Mouse (Mus musculus): ENCODE data around the gene Patz1. TPM values are rescaled to one million over a fixed set of nuclear protein-coding genes. Genes with fewer than 3 reads are reported as not detected.
A peak's percentile ranks its signal among the peaks of the same experiment; 100 is the strongest.

The Patz1 gene
- polyA plus RNA-seq, 3 experiments from 2014 or later: 15.5 to 19.6 (median 16.0) TPM

DNA sequence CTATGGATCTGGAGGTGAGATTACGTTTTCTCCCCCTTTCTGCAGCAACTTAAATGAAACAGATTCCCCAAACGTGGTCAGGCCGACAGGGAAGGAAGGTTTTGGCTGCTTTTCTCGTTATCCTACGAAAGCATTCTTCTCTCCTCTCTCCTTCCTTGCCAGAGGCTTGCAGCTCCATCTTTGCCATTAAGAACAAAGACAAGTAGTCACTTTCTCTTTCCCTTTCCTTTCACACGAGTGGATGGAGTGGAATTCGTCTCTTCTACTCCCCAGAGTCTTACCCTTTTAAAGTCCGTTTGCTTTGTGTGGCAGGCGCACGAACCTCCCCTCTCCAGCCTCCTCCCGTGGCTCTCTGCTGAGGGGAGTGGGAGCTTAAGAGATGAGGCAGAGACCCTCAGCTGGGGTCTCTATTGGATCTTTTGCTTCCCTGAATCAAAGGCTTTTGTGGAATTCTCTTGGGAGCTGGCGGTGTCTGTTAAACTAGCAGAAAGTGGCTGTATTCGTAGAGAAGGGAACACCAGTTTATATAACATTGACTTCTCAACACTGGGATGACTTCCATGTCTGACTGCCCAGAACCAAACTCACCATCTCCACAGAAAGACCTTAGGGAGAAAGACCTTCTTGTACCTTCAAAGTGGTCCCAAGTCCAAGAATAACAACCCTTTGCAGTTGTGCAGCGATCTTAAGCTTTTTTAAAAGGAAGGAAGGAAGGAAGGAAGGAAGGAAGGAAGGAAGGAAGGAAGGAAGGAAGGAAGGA is 42.5 kb downstream of the Patz1 start:
- no peak for ATAC-seq

GRCm38 (mm10) chr11:3331756-3332642 is 43.3 kb downstream of the Patz1 start:
- ATAC-seq: peak; percentile 82

DNA sequence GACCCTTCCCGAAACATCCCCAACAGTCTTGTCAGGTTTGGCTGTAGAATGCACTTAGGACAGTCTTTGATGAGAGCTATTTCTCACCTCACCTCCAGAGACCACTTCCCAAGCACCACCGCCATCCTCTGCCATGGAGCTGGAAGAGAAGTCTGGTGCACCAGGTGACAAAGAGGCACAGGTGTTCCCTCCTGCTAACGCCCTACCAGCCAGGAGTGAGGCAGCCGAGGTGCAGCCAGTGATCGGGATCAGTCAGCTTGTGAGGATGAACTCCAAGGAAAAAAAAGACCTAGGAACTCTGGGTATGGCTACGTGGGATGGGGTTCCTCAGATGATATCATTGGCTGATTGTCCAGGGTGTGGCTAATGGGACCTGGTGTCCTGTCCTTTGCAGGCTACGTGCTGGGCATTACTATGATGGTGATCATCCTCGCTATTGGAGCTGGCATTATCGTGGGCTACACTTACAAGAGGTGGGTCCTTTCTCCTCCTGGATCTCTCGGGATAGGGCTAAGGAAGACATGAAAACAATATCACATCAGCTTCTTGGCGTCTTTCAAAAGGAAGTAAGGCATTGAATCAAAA is 44.5 kb downstream of the Patz1 start:
- no peak for ATAC-seq

DNA sequence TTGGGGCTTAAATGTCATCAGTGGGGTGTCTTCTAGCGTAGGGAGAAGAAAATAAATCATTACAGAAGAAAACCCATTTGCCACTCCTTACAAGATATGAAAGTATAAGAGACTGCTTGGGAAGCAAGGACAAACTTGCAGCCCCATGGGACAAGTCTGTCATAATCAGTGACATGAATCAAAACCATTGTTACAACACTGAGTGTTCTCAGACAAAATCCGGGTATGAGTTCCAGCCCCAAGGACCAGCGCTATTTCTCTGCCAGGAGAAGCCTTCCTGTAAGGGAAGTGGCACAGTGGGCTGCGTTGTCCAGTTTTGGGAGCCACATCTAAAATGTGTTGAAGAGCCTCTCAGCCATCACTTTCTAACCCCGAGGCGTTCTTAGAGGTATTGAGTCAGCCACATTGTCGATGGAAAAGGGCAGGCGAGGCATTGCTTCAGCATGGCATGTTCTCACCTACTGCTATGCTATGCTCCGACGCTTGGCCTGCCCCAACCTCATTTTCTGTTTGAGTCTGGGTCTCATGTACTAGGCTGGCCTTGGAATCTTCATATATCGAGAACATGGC is 45.6 kb downstream of the Patz1 start:
- no peak for ATAC-seq

GRCm38 (mm10) chr11:3334711-3335316 is 46.1 kb downstream of the Patz1 start:
- no peak for ATAC-seq

DNA sequence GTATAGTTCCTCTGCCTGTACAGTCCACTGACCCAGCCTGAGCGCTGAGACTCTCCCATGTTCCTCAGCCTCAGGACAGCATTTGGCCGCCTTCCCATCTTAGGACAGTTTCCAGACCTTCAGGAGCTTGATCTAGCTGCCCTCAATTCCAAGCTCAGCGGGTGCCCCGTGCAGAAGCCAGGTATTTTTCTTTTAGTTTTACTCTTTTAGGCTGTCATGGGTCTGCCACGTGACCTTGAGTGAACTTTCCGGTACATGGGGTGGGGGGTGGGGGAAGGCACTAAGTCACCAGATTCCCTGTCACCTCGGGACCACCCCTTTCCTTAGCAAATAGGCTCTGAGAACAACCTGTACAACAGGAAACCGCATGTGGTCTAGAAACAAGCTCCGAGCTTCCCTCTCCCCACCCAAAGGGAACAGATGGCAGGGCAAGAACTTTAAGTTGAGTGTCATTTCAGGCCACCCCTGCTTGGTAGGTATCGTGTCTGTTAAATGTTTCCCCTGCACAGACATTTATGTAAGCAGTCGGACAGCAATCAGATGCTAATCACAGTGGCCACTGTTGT is 47.1 kb downstream of the Patz1 start:
- ATAC-seq: peak; percentile 64

GRCm38 (mm10) chr11:3336602-3337001 is 47.9 kb downstream of the Patz1 start:
- no peak for ATAC-seq

GRCm38 (mm10) chr11:3337173-3337955 is 48.7 kb downstream of the Patz1 start:
- ATAC-seq: no peak

- no peak for ATAC-seq
Measured at GRCm38 (mm10) chr11:3337961-3338360, 49.3 kb downstream of the Patz1 start.

DNA sequence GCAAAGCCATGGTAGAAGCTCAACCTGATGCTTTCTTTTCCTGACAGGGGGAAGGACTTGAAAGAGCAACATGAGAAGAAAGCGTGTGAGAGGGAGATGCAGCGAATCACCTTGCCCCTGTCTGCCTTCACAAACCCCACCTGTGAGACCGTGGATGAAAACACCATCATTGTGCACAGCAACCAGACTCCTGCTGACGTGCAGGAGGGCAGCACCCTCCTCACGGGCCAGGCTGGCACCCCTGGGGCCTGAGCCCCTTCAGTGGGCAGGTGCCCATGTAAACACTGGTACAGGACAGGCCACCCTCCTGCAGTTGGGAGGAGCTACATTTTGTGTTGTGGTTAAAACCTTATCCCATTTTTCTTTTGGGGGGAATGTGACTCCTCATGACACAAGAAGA is 52.8 kb downstream of the Patz1 start:
- no peak for ATAC-seq

- peak; percentile 79 for ATAC-seq
Measured at GRCm38 (mm10) chr11:3344916-3345315, 56.2 kb downstream of the Patz1 start.

DNA sequence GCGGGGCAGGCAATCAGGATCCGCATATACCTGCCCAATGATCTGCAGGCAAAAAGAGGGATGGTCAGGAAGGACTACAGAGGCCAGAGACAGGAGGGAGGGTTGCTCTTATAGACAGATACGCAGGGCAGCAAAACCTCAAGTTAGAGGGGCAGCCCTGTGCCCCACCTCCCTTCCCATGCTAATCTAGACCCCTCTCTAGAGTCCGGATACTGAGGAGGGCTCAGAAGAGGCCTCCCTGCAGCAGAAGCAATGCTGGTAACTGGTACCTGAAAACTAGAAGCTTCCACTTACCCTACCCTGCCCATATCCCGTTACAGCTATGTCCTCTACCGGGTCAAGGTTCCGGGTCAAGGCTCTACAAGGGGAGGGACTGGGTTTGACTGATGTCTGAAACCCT is 57.7 kb downstream of the Patz1 start:
- no peak for ATAC-seq

GRCm38 (mm10) chr11:3347091-3347834 is 58.6 kb downstream of the Patz1 start:
- ATAC-seq: peak; percentile 56

DNA sequence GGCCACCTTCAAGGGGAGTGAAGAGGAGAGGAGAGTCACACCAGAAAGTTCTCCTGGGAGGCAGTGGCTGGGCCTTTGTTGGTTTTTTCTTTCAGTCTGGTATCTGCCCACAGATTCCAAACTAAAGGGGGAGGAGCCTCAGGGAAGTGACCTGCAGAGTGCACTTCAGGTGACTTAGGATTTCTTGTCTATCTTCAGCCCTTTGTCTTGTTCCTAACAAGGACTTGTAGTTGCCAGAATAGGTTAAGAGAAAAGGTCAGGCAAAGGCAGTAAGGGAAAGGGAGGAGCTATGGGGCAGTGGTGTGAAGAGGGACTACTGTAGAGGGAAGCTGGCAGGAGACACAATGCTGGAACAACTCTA is 59.1 kb downstream of the Patz1 start:
- no peak for ATAC-seq

- ATAC-seq: no peak
Measured at GRCm38 (mm10) chr11:3348576-3349342, 60.1 kb downstream of the Patz1 start.

GRCm38 (mm10) chr11:3349343-3349695 is 60.6 kb downstream of the Patz1 start:
- no peak for ATAC-seq

DNA sequence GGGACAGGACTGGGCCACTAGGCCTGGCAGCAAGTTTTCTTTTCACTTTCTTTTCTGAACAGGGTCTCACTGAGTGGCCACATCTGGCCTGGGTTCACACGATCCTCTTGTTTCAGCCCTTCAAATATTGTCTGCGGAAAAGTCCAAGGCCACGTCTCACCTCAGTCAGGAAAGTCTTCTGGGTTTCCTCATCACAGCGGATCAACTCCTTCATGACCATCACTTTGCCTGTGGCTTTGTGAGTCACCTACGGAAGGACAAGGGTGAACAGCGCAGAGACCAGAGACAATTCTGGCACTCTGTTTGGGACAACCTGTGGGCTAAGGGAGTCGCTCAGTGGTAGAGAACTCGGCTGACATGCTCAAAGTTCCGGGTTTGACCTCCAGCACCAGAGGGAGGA is 63.5 kb downstream of the Patz1 start:
- ATAC-seq: no peak

DNA sequence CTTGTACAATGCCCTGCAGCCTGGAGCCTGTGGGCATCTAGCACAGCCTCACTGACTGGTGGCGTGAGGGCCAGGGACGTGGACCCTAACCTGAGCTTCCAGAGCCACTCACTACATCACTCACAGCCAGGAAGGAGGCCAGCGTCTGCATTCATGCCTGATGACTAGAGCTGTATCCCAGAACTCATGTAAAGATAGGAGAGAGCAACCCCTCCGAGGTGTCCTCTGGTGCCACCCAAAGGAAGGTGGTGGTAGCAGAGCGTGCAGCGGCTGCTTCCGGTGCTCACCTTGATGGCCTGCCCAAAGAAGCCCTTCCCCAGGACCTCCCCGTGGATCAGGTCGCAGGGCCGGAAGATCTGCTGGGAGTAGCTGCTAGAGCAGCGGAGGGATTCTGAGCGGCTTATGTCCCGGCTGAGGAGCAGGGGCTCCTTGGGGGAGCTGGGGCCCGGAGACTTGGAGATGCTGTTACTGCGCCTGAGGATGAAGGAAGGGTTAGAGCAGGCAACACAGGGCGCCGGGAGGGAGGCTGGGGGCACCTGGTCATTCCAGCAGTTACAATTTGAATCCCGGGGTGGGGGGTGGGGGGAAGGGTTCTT is 64.4 kb downstream of the Patz1 start:
- no peak for ATAC-seq
